Mouse (Mus musculus): ENCODE data around the gene Tbc1d22a.

The Tbc1d22a gene

GRCm38 (mm10) chr15:86506666-86507065 is 292.4 kb downstream of the Tbc1d22a start:
- DNase-seq (ENCODE audit: low spot score in 2 of 2): peak in 1 of 2 experiments; percentile 1

DNA sequence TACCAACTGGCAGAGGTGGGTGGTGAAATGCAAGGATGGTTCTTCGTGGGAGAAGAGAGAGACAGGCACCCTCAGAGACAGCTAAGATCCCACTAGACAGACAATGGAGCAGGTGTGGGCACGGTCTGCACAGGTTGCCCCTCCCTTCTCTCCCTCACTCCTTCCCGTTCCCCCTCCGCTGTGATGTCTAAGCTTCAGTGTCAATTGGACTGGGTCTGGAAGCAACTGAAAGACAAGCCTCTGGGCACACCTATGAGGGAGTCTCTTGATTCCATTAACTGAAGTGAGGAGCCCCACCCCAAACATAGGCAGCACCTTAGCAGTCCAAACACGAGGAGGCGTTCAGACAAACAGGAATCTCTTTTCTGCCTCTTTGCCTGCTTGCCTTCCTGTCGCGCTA is 293.3 kb downstream of the Tbc1d22a start:
- DNase-seq (ENCODE audit: low spot score in 2 of 2): no peak

GRCm38 (mm10) chr15:86508406-86509176 is 294.3 kb downstream of the Tbc1d22a start:
- DNase-seq (ENCODE audit: low spot score in 2 of 2): no peak

DNA sequence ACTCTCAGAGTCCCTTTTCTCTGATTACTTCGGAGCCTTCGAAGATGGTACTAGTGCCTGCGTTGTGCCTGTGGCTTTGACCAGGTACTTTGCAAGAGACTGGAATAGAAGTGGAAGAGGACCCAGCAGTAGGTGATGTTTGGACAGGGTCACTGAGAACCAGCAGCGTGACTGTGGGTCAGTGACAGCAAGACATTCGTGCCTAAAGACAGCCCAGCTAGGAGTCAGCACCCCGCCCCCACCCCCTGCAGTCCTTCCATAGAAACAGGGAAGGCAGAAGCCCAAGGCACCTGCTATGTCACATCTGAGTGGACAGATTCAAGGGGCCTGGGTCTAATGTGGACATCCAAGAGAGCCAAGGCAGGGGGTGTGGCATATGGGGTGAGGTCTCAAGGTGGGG is 295.3 kb downstream of the Tbc1d22a start:
- no peak for DNase-seq (ENCODE audit: low spot score in 2 of 2)

DNA sequence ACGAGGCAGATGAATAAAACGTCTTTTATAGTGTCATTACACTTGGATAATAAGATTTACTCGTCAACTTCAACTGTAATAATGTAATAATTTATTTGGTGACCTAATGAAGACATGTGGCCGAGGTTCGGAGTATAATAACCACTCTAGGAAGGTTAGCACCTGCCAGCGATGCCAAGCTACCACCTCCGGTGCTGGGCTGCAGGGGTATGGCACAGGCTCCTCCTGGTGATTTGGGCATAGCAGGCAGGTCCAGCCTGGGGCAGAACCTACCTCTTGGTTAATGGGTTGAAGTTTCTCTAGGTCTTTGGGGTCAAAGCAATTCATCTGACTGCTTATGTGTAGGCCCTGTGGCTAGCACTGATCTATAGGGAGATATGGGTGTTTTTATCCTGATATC is 296.9 kb downstream of the Tbc1d22a start:
- DNase-seq (ENCODE audit: low spot score in 2 of 2): no peak

- no peak for DNase-seq (ENCODE audit: low spot score in 2 of 2)
Measured at GRCm38 (mm10) chr15:86513336-86513735, 299.1 kb downstream of the Tbc1d22a start.

DNA sequence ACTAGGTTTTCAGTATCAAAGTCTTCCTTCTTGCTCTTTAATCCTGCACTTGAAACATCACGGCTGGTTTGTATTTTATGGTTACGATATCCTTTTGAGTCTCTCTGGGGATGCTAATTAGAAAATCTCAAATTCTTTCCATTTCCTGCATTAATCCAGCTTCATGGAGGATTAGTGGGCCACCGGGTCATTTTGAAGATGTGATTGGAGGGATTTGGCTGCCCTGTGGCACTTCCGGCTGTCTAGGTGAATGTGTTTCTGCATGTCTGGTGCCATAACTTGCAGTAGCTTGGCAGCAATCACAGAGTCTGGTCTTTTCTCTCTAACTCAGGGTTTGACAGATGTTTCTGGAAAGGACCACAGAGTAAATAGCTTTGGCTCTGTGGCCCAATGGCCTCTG is 305.9 kb downstream of the Tbc1d22a start:
- DNase-seq (ENCODE audit: low spot score in 2 of 2): no peak

DNA sequence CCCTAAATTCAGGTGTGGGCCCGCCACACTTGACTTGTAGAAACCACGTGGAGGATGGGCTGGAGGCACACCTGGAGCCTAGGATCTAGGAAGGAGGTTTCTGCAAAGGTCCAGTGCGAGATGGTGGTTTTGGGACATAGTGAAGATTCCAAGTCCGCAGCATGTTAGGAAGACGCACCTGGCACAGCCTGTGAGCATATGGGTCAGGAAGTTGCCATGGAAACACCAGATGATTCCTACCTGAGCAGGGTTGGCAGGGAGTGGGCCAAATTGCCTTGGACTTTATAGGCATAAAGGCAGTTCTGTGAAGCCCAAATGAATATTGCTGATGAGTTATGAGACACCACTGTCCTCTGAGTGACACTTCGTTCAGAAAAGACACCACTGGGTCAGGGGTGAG is 321.1 kb downstream of the Tbc1d22a start:
- no peak for DNase-seq (ENCODE audit: low spot score in 2 of 2)

DNA sequence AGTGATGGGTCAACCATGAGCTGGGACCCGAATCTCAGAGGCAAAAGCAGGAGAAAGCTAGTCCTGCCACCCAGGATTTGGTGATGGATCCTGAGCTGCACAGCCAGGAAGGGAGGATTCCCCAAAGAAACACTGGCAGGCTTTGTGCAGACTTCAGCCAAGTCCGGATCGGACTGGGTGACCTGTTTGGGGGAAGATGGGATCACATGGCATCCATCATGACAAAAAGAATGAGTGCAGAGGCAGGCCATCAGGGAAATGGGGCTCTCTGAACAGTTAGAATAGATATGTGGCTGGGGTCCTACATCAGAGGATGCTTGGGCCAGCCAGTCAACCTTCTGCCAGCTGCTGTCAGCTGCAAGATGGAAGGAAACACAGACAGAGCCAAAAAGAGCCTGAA is 328.1 kb downstream of the Tbc1d22a start:
- no peak for DNase-seq (ENCODE audit: low spot score in 2 of 2)

DNA sequence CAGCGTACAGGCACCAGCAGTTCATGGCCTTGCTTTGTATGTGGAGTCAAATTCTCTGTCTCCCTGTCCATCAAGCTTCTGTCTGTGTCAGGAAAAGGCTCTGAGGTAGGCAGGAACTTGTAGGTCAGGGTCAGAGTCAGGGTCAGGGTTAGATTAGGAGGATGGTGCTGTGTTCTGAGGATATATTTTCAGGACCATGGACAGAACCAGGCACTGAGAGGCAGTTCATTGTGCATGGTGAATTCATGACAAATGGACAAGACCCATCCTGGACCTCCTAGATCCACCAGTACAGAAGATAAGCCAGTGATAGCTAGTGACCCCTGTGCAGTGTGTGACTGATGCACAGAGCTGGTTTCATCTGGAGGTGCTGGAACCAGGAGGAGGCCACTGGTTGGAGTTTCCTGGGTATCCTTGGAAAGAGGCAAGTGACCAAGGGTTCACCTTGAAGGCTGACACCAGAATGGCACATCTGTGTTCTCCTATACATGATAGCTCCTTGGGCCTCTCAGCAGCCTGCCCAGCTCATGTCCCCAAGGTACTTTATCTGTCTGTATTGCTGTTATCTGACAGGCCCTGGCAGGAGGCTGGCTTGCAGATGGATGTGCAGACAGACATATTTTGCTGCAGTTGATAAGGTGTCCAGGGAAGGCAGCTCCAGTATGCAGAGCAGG is 330.0 kb downstream of the Tbc1d22a start:
- no peak for DNase-seq (ENCODE audit: low spot score in 2 of 2)
